Mouse (Mus musculus) forebrain, embryonic 13.5 days (tissue): ENCODE data around the gene Ctnna2. TPM values are rescaled to one million over a fixed set of nuclear protein-coding genes. Genes with fewer than 3 reads are reported as not detected.
A peak's percentile ranks its signal among the peaks of the same experiment; 100 is the strongest.

ENCODE experiments used
- ATAC-seq: fragments of 200-750 bp; cut with Nextera tagmentation; 2 replicates; pipeline ENCODE4 v1.8.0; 2017
- H3K27ac ChIP-seq: fragments of 300-500 bp; sonication (generic); 2 replicates; pipeline ENCODE4 v1.5.1; 2015; ENCODE audit warnings: inconsistent platforms, mild to moderate bottlenecking, moderate library complexity
- H3K27me3 ChIP-seq: fragments of 300-500 bp; sonication (generic); 2 replicates; pipeline ENCODE4 v1.6.1; 2015; ENCODE audit warnings: mild to moderate bottlenecking, inconsistent platforms
- H3K36me3 ChIP-seq: fragments of 300-500 bp; sonication (generic); 2 replicates; pipeline ENCODE4 v1.6.1; 2015; ENCODE audit warnings: mild to moderate bottlenecking, inconsistent platforms; ENCODE audit not compliant: poor library complexity, severe bottlenecking
- H3K4me1 ChIP-seq: fragments of 300-500 bp; sonication (generic); 2 replicates; pipeline ENCODE4 v1.6.1; 2015; ENCODE audit warnings: inconsistent platforms
- H3K4me2 ChIP-seq: fragments of 300-500 bp; sonication (generic); 2 replicates; pipeline ENCODE4 v1.6.1; 2015; ENCODE audit warnings: inconsistent platforms, mild to moderate bottlenecking, moderate library complexity
- H3K4me3 ChIP-seq: fragments of 300-500 bp; sonication (generic); 2 replicates; pipeline ENCODE4 v1.5.1; 2015; ENCODE audit warnings: mild to moderate bottlenecking, inconsistent platforms
- H3K9ac ChIP-seq: fragments of 300-500 bp; sonication (generic); 2 replicates; pipeline ENCODE4 v1.6.1; 2015; ENCODE audit warnings: mild to moderate bottlenecking, inconsistent platforms
- H3K9me3 ChIP-seq: fragments of 300-500 bp; sonication (generic); replicated peaks from 2 replicates; pipeline ENCODE4 v1.6.1; 2016; ENCODE audit warnings: inconsistent platforms
- WGBS: fragments of 180-500 bp; shearing (Covaris S2); methylation state at CpG from one replicate; pipeline ENCODE4 v1.1.7; 2015; 5-methylcytosine and 5-hydroxymethylcytosine counted together
- polyA plus RNA-seq: library from polyadenylated mRNA; unstranded; fragments of >200 nt; fragmentation: Nextera tagmentation; extraction: Ambion mirVana; gene quantifications from 2 replicates; pipeline ENCODE4 v1.2.1, GENCODE M21; 2015

Ctnna2 gene
- polyA plus RNA-seq, 1 experiment from 2014 or later = 83.4 TPM

DNA sequence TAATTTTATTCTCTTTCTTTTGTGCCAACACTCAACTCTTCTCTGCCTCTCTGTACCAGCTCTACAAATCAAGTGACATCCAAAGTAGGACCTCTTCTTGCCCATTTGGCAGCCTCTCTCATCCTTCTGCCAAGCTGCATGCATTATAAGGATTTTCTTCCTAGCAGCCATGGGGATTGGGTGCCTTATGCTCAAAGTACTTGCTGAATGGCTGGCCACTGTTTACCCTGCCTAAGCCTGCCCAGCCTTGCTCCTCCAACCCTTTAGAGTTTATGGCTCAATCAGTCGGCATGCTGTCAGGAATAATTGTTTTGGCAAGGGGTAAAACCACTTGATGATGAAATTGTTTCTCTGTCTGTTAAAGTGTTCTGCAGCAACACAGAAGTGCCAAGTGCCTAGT, 739.1 kb downstream of the Ctnna2 start:
- ATAC-seq = peak; percentile 23; the same call in 1 of the 2 replicates
- no peak overlapping the region for H3K9ac ChIP-seq
- 30% methylated on average over 1 of the region's 1 CpGs for WGBS
- H3K27ac ChIP-seq = no peak overlapping the region
- no peaks in the 10 kb centered on the region for H3K9me3 ChIP-seq
- H3K36me3 ChIP-seq = no peaks in the 10 kb centered on the region
- peaks cover 5% of the 10 kb centered on the region; the same call in 1 of the 2 replicates for H3K27me3 ChIP-seq
- no peak overlapping the region for H3K4me3 ChIP-seq
- H3K4me1 ChIP-seq = peaks cover 20% of the 10 kb centered on the region
- H3K4me2 ChIP-seq = no peak overlapping the region

DNA sequence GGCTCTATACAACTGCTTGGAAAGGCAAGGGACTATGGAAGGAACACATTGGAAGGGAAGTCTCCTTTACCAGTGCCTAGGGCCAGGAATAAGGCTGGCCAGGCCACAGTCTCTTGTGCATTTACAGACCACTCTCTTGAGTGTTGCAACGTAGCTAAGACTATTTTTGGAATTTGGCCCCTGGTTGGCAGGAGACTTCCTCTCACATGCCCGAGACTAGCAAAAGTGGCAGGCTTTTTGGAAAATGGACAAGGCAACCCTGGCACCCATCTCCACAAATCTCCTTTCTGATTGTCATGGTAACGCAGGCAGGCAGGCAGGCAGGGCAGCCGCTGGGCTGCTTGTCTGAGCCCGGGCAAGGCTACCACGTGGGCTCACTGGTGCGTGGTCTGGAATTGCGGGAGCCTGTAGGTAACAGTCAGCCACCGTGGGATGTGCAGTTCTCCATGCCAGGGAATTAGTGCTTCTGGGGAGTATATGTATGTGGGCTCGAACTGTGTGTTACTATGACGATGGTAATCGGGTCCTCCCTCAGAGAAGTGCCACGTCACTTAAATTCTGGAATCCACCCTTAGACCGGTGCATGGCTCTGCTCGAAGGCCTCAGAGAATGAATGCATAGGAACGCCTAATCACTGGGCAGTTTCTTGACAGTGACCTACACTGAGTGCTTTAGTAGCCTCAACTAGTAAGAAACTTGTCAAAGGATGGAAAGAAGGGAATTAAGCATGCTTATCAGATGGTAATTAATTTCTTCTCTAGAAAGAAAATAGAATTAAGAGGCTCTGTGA, 756.5 kb downstream of the Ctnna2 start:
- ATAC-seq = peak; percentile 86
- Histone ChIP-seq H3K4me1 (peaks cover 34% of the 10 kb centered on the region), H3K27ac (no peak overlapping the region), H3K9ac (no peak overlapping the region), H3K36me3 (no peaks in the 10 kb centered on the region), H3K27me3 (no peaks in the 10 kb centered on the region), H3K9me3 (no peaks in the 10 kb centered on the region), H3K4me2 (peak overlapping the region; percentile 32), H3K4me3 (no peak overlapping the region)
- WGBS = 28% methylated on average over 16 of the region's 16 CpGs

DNA sequence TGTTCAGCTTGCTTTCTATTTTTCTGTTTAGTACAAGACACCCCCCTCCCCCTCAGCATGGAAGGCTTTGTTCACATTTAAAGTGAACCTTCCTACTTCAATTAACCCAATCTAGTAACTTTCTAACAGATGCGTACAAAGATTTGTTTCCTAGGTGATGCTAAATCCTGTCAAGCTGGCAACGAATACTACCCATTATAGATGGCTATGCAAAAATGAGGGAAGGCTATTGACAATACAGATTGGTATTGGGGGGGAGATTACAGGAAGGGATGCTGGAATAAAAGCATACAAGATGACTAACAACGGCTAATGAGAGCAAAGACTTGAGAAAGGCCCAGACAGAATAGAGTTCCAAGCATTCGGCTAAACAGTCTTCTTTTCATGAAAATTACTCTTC, 758.7 kb downstream of the Ctnna2 start:
- 5% methylated on average over 4 of the region's 4 CpGs for WGBS
- Histone ChIP-seq H3K27ac (no peak overlapping the region), H3K4me1 (peaks cover 35% of the 10 kb centered on the region), H3K4me2 (no peak overlapping the region), H3K36me3 (no peaks in the 10 kb centered on the region), H3K9me3 (no peaks in the 10 kb centered on the region), H3K4me3 (no peak overlapping the region), H3K27me3 (no peaks in the 10 kb centered on the region), H3K9ac (no peak overlapping the region)
- 0 out of 2 replicates have a peak, but pooled peaks have one; percentile 13 for ATAC-seq

DNA sequence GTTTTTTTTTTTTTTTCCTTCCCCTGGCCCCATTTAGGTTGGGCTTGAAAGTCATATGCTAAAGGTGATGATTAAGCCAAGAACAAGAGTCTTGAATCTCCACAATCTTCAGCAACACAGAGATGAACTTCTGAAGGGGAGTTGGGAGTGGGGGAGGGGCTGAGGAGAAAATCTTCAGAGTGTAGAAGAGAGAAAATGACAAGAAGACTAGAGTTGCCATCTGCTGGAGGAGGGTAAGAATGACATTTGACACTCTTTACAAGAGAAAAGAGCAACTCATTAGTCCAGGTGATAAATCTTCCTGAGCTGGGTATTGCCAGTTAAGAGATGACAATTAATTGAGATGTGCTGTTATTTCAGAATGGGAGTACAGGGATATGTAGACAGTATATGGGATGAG, 760.6 kb downstream of the Ctnna2 start:
- H3K4me3 ChIP-seq = no peak overlapping the region
- H3K4me1 ChIP-seq = peaks cover 38% of the 10 kb centered on the region
- ATAC-seq = no peak
- H3K4me2 ChIP-seq = no peak overlapping the region
- no peaks in the 10 kb centered on the region for H3K27me3 ChIP-seq
- H3K27ac ChIP-seq = no peak overlapping the region
- H3K36me3 ChIP-seq = no peaks in the 10 kb centered on the region
- no peak overlapping the region for H3K9ac ChIP-seq
- no peaks in the 10 kb centered on the region for H3K9me3 ChIP-seq

DNA sequence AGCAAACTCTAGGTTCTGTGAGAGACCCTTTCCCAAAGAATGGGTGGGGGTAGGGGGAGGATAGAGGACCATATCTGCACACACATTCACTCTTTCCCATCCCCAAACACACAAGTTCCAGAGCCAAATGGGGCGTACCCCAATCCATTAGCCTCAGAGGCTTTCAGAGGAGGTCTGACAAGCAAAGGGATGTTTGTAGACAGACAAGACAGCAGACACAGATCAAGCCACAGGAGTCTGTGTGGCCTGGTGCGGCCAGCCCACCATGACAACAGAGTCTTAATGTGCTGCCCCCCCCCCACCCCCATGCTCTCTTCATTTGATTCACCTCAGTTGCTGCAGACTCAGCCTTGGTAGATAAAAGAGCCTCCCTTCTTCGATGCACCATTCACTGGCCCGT, 764.2 kb downstream of the Ctnna2 start:
- peaks cover 21% of the 10 kb centered on the region for H3K4me1 ChIP-seq
- no peak for ATAC-seq
- H3K4me3 ChIP-seq = no peak overlapping the region
- H3K27ac ChIP-seq = no peak overlapping the region
- no peaks in the 10 kb centered on the region for H3K27me3 ChIP-seq
- no peaks in the 10 kb centered on the region for H3K9me3 ChIP-seq
- no peak overlapping the region for H3K4me2 ChIP-seq
- H3K36me3 ChIP-seq = no peaks in the 10 kb centered on the region
- no peak overlapping the region for H3K9ac ChIP-seq
- WGBS = 71% methylated on average over 4 of the region's 4 CpGs

DNA sequence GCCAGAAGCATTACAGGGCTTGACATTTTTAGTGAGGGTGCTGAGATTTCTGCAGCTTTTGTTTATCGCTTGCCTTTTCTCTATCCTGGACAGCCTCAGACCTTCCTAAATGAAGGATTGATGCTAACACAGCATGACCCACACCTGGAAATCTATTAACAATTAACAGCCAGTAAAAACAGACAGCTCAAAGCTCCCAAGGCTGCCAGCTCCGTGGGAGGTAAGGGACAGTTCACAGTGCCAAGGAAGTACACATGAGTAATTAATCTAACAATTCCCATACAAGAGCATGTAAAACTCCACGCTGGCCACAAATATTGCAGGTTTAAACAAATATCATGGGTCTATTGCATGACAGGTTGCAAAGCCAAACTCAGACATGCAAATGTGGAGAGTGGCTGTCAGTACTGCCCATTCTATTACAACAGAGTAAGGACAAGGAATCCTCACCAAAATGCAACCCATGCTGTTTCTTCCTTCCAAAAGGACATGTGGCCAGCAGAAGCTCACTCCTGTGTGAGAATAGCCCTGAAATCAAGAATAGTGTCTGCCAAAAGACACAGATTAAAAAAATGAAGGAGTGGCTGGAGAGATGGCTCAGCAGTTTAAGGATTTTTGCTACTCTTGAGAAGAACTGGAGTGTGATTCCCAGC, 765.6 kb downstream of the Ctnna2 start:
- H3K9ac ChIP-seq = no peak overlapping the region
- H3K4me3 ChIP-seq = no peak overlapping the region
- H3K36me3 ChIP-seq = no peaks in the 10 kb centered on the region
- H3K27me3 ChIP-seq = no peaks in the 10 kb centered on the region
- 20% methylated on average over 3 of the region's 3 CpGs for WGBS
- ATAC-seq = no peak
- H3K4me2 ChIP-seq = no peak overlapping the region
- peaks cover 13% of the 10 kb centered on the region for H3K4me1 ChIP-seq
- H3K9me3 ChIP-seq = no peaks in the 10 kb centered on the region
- H3K27ac ChIP-seq = no peak overlapping the region

DNA sequence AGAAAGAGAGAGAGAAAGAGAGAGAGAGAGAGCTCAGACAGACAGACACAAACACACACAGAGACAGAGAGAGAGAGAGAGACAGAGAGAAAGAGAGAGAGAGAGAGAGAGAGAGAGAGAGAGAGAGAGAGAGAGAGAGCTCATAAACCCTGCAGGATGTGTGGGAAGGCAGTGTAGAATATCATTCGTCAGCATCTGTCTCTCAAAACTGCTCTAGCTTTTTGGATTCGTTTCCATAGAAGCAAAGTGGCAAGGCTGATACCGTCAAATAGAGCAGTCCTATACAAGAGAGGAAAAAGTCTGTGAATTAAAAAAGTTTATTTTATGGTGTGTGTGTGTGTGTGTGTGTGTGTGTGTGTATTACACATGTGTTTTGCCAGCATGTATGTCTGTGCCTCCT, 769.6 kb downstream of the Ctnna2 start:
- Histone ChIP-seq H3K27ac (no peak overlapping the region), H3K4me2 (no peak overlapping the region), H3K36me3 (no peaks in the 10 kb centered on the region), H3K4me3 (no peak overlapping the region), H3K9ac (no peak overlapping the region), H3K27me3 (no peaks in the 10 kb centered on the region), H3K4me1 (peaks cover 10% of the 10 kb centered on the region), H3K9me3 (no peaks in the 10 kb centered on the region)
- no peak for ATAC-seq
- 84% methylated on average over 3 of the region's 3 CpGs for WGBS

DNA sequence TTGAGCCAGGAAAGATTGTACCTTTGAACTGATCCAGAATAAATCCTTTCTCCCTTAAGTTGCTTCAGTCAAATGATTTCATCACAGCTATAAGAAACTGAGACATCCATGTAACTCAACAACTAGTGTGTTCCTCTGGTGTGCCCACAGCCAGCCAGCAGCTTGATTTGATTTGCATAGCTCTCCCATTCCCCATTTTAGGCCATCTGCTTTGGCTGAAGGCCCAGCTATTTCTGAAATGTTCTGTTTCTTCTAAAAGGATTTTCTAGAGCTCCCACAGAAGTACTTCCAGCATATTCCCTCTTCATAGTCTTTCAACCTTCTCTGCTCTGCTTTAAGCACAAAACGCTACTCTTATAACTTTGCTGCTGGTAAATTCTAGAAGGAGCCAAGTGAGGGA, 770.3 kb downstream of the Ctnna2 start:
- Histone ChIP-seq H3K9ac (no peak overlapping the region), H3K27ac (no peak overlapping the region), H3K9me3 (no peaks in the 10 kb centered on the region), H3K27me3 (no peaks in the 10 kb centered on the region), H3K4me2 (no peak overlapping the region), H3K4me3 (no peak overlapping the region), H3K4me1 (peaks cover 10% of the 10 kb centered on the region), H3K36me3 (no peaks in the 10 kb centered on the region)
- no peak for ATAC-seq
- WGBS = 86% methylated on average over 1 of the region's 1 CpGs

DNA sequence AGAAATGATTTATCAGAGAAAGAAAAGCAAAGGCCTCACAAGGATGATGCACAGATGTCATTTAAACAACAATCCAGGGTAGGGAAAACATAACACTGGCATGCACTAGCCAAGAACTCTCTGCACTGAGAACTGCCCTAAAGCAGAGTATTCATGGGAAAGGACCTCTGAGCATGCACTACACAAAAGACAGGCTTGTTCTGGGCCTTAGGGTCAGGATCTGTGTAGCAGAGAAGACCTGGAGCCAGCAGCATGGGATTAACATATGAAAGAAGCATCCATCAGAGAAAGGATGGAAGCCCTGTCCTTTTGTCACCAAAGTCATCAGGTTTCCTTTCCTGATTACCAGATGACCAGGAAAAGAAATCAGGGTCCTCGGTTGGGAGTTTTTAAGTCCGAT, 780.1 kb downstream of the Ctnna2 start:
- 36% methylated on average over 2 of the region's 2 CpGs for WGBS
- Histone ChIP-seq H3K9me3 (no peaks in the 10 kb centered on the region), H3K4me2 (no peak overlapping the region), H3K9ac (no peak overlapping the region), H3K27me3 (no peaks in the 10 kb centered on the region), H3K36me3 (no peaks in the 10 kb centered on the region), H3K27ac (no peak overlapping the region), H3K4me1 (peaks cover 7% of the 10 kb centered on the region; the same call in 1 of the 2 replicates), H3K4me3 (no peak overlapping the region)
- no peak for ATAC-seq

DNA sequence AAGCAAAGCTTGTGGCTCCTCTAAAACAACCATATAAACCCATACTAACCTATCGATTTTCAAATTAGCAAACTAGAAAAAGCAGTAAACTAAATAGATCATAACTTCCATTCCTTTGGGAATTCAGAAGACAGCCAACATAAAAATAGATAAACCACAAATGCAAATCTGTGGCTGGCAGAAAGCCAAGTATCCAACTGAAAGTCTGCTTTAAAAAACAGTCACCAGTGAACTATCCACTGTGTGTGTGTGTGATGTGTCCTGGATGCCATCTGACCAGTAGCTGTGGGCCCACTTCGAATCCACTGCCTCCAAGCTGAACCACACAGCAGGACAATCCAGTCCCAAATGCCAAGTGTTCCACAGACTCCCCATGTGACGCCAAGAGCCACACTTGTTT, 782.8 kb downstream of the Ctnna2 start:
- Histone ChIP-seq H3K9ac (no peak overlapping the region), H3K4me3 (no peak overlapping the region), H3K4me1 (peaks cover 11% of the 10 kb centered on the region), H3K4me2 (no peak overlapping the region), H3K36me3 (no peaks in the 10 kb centered on the region), H3K27ac (no peak overlapping the region), H3K27me3 (no peaks in the 10 kb centered on the region), H3K9me3 (no peaks in the 10 kb centered on the region)
- ATAC-seq = no peak
- 85% methylated on average over 3 of the region's 3 CpGs for WGBS

DNA sequence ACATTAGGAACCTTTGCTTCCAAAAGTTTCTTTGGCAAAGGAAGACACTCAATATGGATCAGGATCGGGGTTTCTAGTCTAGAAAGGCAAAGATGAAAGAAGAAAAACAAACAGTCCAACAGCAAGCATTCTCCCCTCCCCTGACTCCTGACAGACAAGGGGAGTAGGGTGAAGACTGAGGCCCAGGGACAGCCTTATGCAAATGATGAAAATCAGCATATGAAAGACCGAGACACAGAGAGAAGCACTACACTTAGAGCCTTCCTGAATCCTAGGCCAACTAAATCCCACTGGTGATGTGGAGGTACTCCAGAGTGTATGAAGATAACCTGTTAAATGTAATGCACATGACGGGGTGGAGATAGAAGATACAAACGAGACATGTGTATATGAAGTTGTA, 787.9 kb downstream of the Ctnna2 start:
- no peaks in the 10 kb centered on the region for H3K36me3 ChIP-seq
- H3K4me3 ChIP-seq = no peak overlapping the region
- no peak overlapping the region for H3K27ac ChIP-seq
- no peak overlapping the region for H3K9ac ChIP-seq
- H3K4me2 ChIP-seq = no peak overlapping the region
- ATAC-seq = no peak
- H3K4me1 ChIP-seq = peaks cover 16% of the 10 kb centered on the region; the same call in 1 of the 2 replicates
- no peaks in the 10 kb centered on the region for H3K27me3 ChIP-seq
- H3K9me3 ChIP-seq = no peaks in the 10 kb centered on the region
- 60% methylated on average over 4 of the region's 4 CpGs for WGBS

DNA sequence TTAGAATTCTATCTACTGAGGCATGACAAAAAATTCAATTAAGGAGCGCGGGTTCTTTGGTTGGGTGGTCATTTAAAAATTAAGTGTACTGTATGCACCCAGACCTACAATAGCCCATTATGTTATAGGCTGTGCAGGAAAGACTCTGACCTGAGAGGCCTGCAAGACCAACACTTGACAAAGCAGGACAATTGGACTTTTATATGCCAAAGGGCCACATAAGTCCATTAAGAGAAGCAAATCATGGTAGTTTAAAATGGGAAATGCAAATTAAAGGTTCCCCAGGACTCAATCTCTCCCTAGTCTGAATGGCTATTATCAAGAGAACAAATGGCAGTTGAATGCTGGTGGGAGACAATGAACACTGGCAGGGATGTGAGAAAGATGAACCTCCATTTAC, 790.9 kb downstream of the Ctnna2 start:
- Histone ChIP-seq H3K9ac (no peak overlapping the region), H3K4me3 (no peak overlapping the region), H3K4me1 (peaks cover 19% of the 10 kb centered on the region; the same call in 1 of the 2 replicates), H3K4me2 (no peak overlapping the region), H3K36me3 (no peaks in the 10 kb centered on the region), H3K27me3 (no peaks in the 10 kb centered on the region), H3K27ac (no peak overlapping the region), H3K9me3 (no peaks in the 10 kb centered on the region)
- WGBS = 21% methylated on average over 2 of the region's 2 CpGs
- no peak; the same call in 1 of the 2 replicates for ATAC-seq
